Mouse (Mus musculus) CH12F3 (cell line): ENCODE data around the gene Dnttip1.
"Not testable (repeated sequence)": the region's sequence is repeated elsewhere in the genome, so short reads cannot be mapped to it uniquely, and the experiment has no call there.

Experiments used
- in situ Hi-C: fragments of 300-500 bp; cut with MboI; formaldehyde crosslinking; loops from 2 replicates; pipeline ENCODE4 v1.14.3; 2020; ENCODE audit warnings: low sequenced_read_pairs

The Dnttip1 gene

GRCm38 (mm10) chr2:164778809-164779208 lies 33.0 kb downstream of the Dnttip1 start:
- in situ Hi-C loops: no loop called here

- in situ Hi-C loops: no loop called here
These were observed 33.8 kb downstream of the Dnttip1 start, which contains the start of gene Tnnc2 for GRCm38 (mm10) chr2:164779481-164780086. Gene Tnnc2 (minus strand): TSS chr2:164779967.

- in situ Hi-C loops: no loop called here
These were observed 36.1 kb downstream of the Dnttip1 start for GRCm38 (mm10) chr2:164781876-164782275.

- in situ Hi-C loops: no loop called here
These were observed 38.3 kb downstream of the Dnttip1 start for GRCm38 (mm10) chr2:164783926-164784581.

GRCm38 (mm10) chr2:164784869-164785420 lies 39.2 kb downstream of the Dnttip1 start:
- in situ Hi-C loops: no loop called here

GRCm38 (mm10) chr2:164785481-164786387 lies 40.0 kb downstream of the Dnttip1 start, which contains the start of gene Snx21:
Gene Snx21 (plus strand): TSS chr2:164785823.
- in situ Hi-C loops: no loop called here

GRCm38 (mm10) chr2:164786388-164786885 lies 40.7 kb downstream of the Dnttip1 start:
- in situ Hi-C loops: no loop called here

- in situ Hi-C loops: no loop called here
These were observed 41.2 kb downstream of the Dnttip1 start for GRCm38 (mm10) chr2:164787032-164787431.

- in situ Hi-C loops: no loop called here
These were observed 42.0 kb downstream of the Dnttip1 start for GRCm38 (mm10) chr2:164787779-164788178.

- in situ Hi-C loops: no loop called here
These were observed 42.6 kb downstream of the Dnttip1 start for GRCm38 (mm10) chr2:164788411-164788810.

- in situ Hi-C loops: no loop called here
These were observed 44.7 kb downstream of the Dnttip1 start for GRCm38 (mm10) chr2:164790451-164790850.

GRCm38 (mm10) chr2:164791841-164792261 lies 46.1 kb downstream of the Dnttip1 start:
- in situ Hi-C loops: no loop called here

GRCm38 (mm10) chr2:164792400-164793190 lies 46.8 kb downstream of the Dnttip1 start:
- in situ Hi-C loops: no loop called here

GRCm38 (mm10) chr2:164793236-164793635 lies 47.5 kb downstream of the Dnttip1 start:
- in situ Hi-C loops: no loop called here

GRCm38 (mm10) chr2:164793772-164794171 lies 48.0 kb downstream of the Dnttip1 start:
- in situ Hi-C loops: no loop called here

GRCm38 (mm10) chr2:164794293-164794692 lies 48.5 kb downstream of the Dnttip1 start:
- in situ Hi-C loops: no loop called here

GRCm38 (mm10) chr2:164795868-164796267 lies 50.1 kb downstream of the Dnttip1 start:
- in situ Hi-C loops: no loop called here

GRCm38 (mm10) chr2:164798554-164798953 lies 52.8 kb downstream of the Dnttip1 start:
- in situ Hi-C loops: not testable (repeated sequence)

- in situ Hi-C loops: no loop called here
These were observed 54.6 kb downstream of the Dnttip1 start for GRCm38 (mm10) chr2:164800252-164801004.
